In genomic region chr16:44578551-44578950, GRCm38 (mm10) we compare ENCODE assay signal across 19 mouse cellular contexts. TPM values are rescaled to one million over a fixed set of nuclear protein-coding genes. Genes with fewer than 3 reads are reported as not detected.
A peak's percentile ranks its signal among the peaks of the same experiment; 100 is the strongest.
DNase-seq lines count a peak whose midpoint lies in the region; ATAC-seq lines count a peak whose summit lies in the region.
"Had no signal": no experiment of that assay in that cellular context is flagged by ENCODE, and none has a peak within 500 bp of the region (broad histone marks: within the 10 kb centered on the region; RNA-seq: fewer than 3 reads in every experiment).

No protein-coding gene starts in this region.

- ATAC-seq in embryonic facial prominence, embryonic 12.5 days (ENCODE audit: insufficient number of reproducible peaks, insufficient read depth, low FRiP score, low TSS enrichment) = no peak
- ATAC-seq in midbrain, embryonic 13.5 days = no peak
- ATAC-seq in midbrain, embryonic 16.5 days = no peak
- ATAC-seq in forebrain, embryonic 15.5 days (replicated peaks) = no peak

- no peak overlapping the region for H3K4me3 ChIP-seq in embryonic facial prominence, embryonic 12.5 days
- H3K4me3 ChIP-seq in embryonic facial prominence, embryonic 10.5 days = no peak overlapping the region
- H3K4me3 ChIP-seq in midbrain, embryonic 13.5 days (replicated peaks) = no peak overlapping the region
- no peak overlapping the region for H3K4me3 ChIP-seq in midbrain, embryonic 16.5 days (ENCODE audit: low read depth, low read length)
- H3K4me3 ChIP-seq in forebrain, embryonic 15.5 days = no peak overlapping the region
- H3K4me3 ChIP-seq: heart, embryonic 12.5 days; limb, embryonic 15.5 days had no signal

- no peak for DNase-seq in embryonic facial prominence, embryonic 10.5 days (ENCODE audit: low spot score)
- no peak for DNase-seq in ovary, postnatal 10 days (ENCODE audit: low spot score)
- DNase-seq in layer of hippocampus, adult 18-20 months (ENCODE audit: low spot score in 2 of 2) = no peak
- DNase-seq: adrenal gland, postnatal 10 days; B cell, adult 2 months; cerebellum, postnatal 14 days; heart, postnatal 36 days; kidney, adult 2 months; lung, postnatal 10 days; retina, postnatal 1 day; right cerebral cortex, postnatal 4 days; thymus, postnatal 4 days had no signal

- H3K9ac ChIP-seq in embryonic facial prominence, embryonic 12.5 days = no peak overlapping the region
- H3K9ac ChIP-seq in midbrain, embryonic 13.5 days (replicated peaks) = no peak overlapping the region
- no peak overlapping the region for H3K9ac ChIP-seq in midbrain, embryonic 16.5 days (ENCODE audit: low read depth, low read length)
- H3K9ac ChIP-seq in forebrain, embryonic 15.5 days (replicated peaks) = no peak overlapping the region
- H3K9ac ChIP-seq: limb, embryonic 15.5 days had no signal

- H3K27me3 ChIP-seq in embryonic facial prominence, embryonic 12.5 days = no peaks in the 10 kb centered on the region
- peaks cover 29% of the 10 kb centered on the region for H3K27me3 ChIP-seq in embryonic facial prominence, embryonic 10.5 days (replicated peaks; ENCODE audit: low read depth, poor library complexity, severe bottlenecking)
- H3K27me3 ChIP-seq in midbrain, embryonic 13.5 days = no peaks in the 10 kb centered on the region
- no peaks in the 10 kb centered on the region for H3K27me3 ChIP-seq in midbrain, embryonic 16.5 days (ENCODE audit: control insufficient read depth, insufficient read depth, low read depth, low read length)
- H3K27me3 ChIP-seq in forebrain, embryonic 15.5 days = no peaks in the 10 kb centered on the region
- H3K27me3 ChIP-seq: heart, embryonic 12.5 days; limb, embryonic 15.5 days had no signal

- H3K36me3 ChIP-seq in embryonic facial prominence, embryonic 12.5 days = no peaks in the 10 kb centered on the region
- no peaks in the 10 kb centered on the region for H3K36me3 ChIP-seq in embryonic facial prominence, embryonic 10.5 days (replicated peaks)
- no peaks in the 10 kb centered on the region for H3K36me3 ChIP-seq in midbrain, embryonic 13.5 days
- H3K36me3 ChIP-seq in midbrain, embryonic 16.5 days (ENCODE audit: control insufficient read depth, insufficient read depth, low read length) = no peaks in the 10 kb centered on the region
- H3K36me3 ChIP-seq in forebrain, embryonic 15.5 days = no peaks in the 10 kb centered on the region
- H3K36me3 ChIP-seq: heart, embryonic 12.5 days; limb, embryonic 15.5 days had no signal

- 85% methylated on average over 1 of the region's 1 CpGs for WGBS in embryonic facial prominence, embryonic 12.5 days
- WGBS in embryonic facial prominence, embryonic 10.5 days = 80% methylated on average over 1 of the region's 1 CpGs
- WGBS in midbrain, embryonic 13.5 days = 84% methylated on average over 1 of the region's 1 CpGs
- WGBS in midbrain, embryonic 16.5 days = 79% methylated on average over 1 of the region's 1 CpGs
- WGBS in forebrain, embryonic 15.5 days = 68% methylated on average over 1 of the region's 1 CpGs

- H3K4me2 ChIP-seq in embryonic facial prominence, embryonic 12.5 days (replicated peaks) = no peak overlapping the region
- no peak overlapping the region for H3K4me2 ChIP-seq in midbrain, embryonic 13.5 days (replicated peaks)
- H3K4me2 ChIP-seq in midbrain, embryonic 16.5 days (ENCODE audit: low read length) = no peak overlapping the region
- no peak overlapping the region for H3K4me2 ChIP-seq in forebrain, embryonic 15.5 days (replicated peaks)

- H3K9me3 ChIP-seq in embryonic facial prominence, embryonic 12.5 days = no peaks in the 10 kb centered on the region
- no peaks in the 10 kb centered on the region for H3K9me3 ChIP-seq in embryonic facial prominence, embryonic 10.5 days
- H3K9me3 ChIP-seq in midbrain, embryonic 13.5 days = no peaks in the 10 kb centered on the region
- H3K9me3 ChIP-seq in midbrain, embryonic 16.5 days (replicated peaks; ENCODE audit: control insufficient read depth, low read length, poor library complexity, severe bottlenecking) = no peaks in the 10 kb centered on the region
- H3K9me3 ChIP-seq in forebrain, embryonic 15.5 days = no peaks in the 10 kb centered on the region
- H3K9me3 ChIP-seq: heart, embryonic 12.5 days; limb, embryonic 15.5 days had no signal

- H3K27ac ChIP-seq in embryonic facial prominence, embryonic 12.5 days = peak overlapping the region; percentile 30; the same call in 1 of the 2 replicates
- no peak overlapping the region for H3K27ac ChIP-seq in embryonic facial prominence, embryonic 10.5 days (replicated peaks)
- H3K27ac ChIP-seq in midbrain, embryonic 13.5 days = peak overlapping the region; percentile 12; the same call in 1 of the 2 replicates
- H3K27ac ChIP-seq in midbrain, embryonic 16.5 days (ENCODE audit: low read length) = no peak overlapping the region
- peak overlapping the region; percentile 63 for H3K27ac ChIP-seq in forebrain, embryonic 15.5 days (replicated peaks)

- H3K4me1 ChIP-seq in embryonic facial prominence, embryonic 12.5 days = peaks cover 14% of the 10 kb centered on the region; the same call in 1 of the 2 replicates
- H3K4me1 ChIP-seq in embryonic facial prominence, embryonic 10.5 days = peaks cover 13% of the 10 kb centered on the region
- H3K4me1 ChIP-seq in midbrain, embryonic 13.5 days (replicated peaks) = peaks cover 11% of the 10 kb centered on the region
- no peaks in the 10 kb centered on the region for H3K4me1 ChIP-seq in midbrain, embryonic 16.5 days (ENCODE audit: control insufficient read depth, insufficient read depth, low read length)
- peaks cover 19% of the 10 kb centered on the region for H3K4me1 ChIP-seq in forebrain, embryonic 15.5 days

RNA-seq across cellular contexts. Expression of gene Boc, which starts 19.9 kb away (rescaled TPM):
- polyA plus RNA-seq in embryonic facial prominence, embryonic 12.5 days (2016; fragmentation: Nextera tagmentation; extraction: Ambion mirVana) = 37.1 and 37.3 TPM in 2 replicates
- 14.2 and 14.3 TPM in 2 replicates for polyA plus RNA-seq in embryonic facial prominence, embryonic 10.5 days (2016; fragmentation: Nextera tagmentation; extraction: Ambion mirVana)
- polyA plus RNA-seq in midbrain, embryonic 13.5 days (2015; fragmentation: Nextera tagmentation; extraction: Ambion mirVana) = 22.5 and 27.3 TPM in 2 replicates
- polyA plus RNA-seq in midbrain, embryonic 16.5 days (2015; fragmentation: Nextera tagmentation; extraction: Ambion mirVana) = 7.3 and 10.5 TPM in 2 replicates
- 15.3 and 16.9 TPM in 2 replicates for polyA plus RNA-seq in forebrain, embryonic 15.5 days (2015; fragmentation: Nextera tagmentation; extraction: Ambion mirVana)
- total RNA-seq in layer of hippocampus, adult 18-20 months (2021) = 10 to 100 TPM; 11.5 to 11.6 TPM
- total RNA-seq: megakaryocyte-erythroid progenitor cell, adult 5-6 weeks had no signal

Comparison
In these comparisons a context has a peak if more than half of its experiments do, and no peak if none do; other contexts are left out.
1. H3K27ac ChIP-seq: peak in embryonic facial prominence, embryonic 12.5 days (single experiment), midbrain, embryonic 13.5 days (single experiment) and forebrain, embryonic 15.5 days (single experiment); none in embryonic facial prominence, embryonic 10.5 days (single experiment) and midbrain, embryonic 16.5 days (single experiment).